Mouse (Mus musculus): Measurements from ENCODE around the gene Nedd9. TPM values are rescaled to one million over a fixed set of nuclear protein-coding genes. Genes with fewer than 3 reads are reported as not detected.
A peak's percentile ranks its signal among the peaks of the same experiment; 100 is the strongest.

Gene Nedd9
- total and polyA plus RNA-seq, 2 experiments from 2014 or later = 12.6 to 30.5 TPM

DNA sequence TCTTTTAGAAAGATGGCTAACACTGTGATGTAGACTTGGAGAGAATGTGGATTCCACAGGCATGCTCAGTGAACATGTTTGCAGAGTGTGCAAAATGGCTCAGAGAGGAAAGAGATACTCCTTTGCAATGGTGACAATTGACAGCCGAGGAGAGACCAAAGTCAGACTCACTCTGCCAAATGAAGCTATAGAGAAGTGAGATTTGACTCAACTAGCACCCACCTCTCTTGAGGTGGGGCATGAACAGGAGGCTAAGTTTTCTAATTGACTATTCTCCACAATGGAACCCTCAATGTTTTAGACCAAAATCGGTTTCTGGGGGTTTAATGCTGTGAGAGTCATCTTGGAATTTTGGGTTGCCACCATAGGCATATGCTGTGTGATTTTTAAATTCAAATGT, 17.8 kb upstream of the Nedd9 start:
- 81% methylated on average over 2 of the region's 2 CpGs for WGBS
- H3K27ac ChIP-seq (ENCODE audit: low read depth, low read length) = no peak overlapping the region
- no peak overlapping the region for H3K9ac ChIP-seq
- no peaks in the 10 kb centered on the region for H3K4me1 ChIP-seq (ENCODE audit: insufficient read depth)
- no peak for DNase-seq
- H3K27me3 ChIP-seq (ENCODE audit: insufficient read depth, low read length) = no peaks in the 10 kb centered on the region
- no peak overlapping the region for H3K4me3 ChIP-seq (ENCODE audit: low read depth, low read length)
- no peaks in the 10 kb centered on the region for H3K36me3 ChIP-seq (ENCODE audit: insufficient read depth)
- TF ChIP-seq CTCF (IDR thresholded peaks at IDR 0.05; ENCODE audit: low read depth) = no peak
- ATAC-seq = no peak
- no peaks in the 10 kb centered on the region for H3K9me3 ChIP-seq (ENCODE audit: low read length)
- no peak overlapping the region for H3K4me2 ChIP-seq (ENCODE audit: low read depth)

GRCm38 (mm10) chr13:41504448-41504847, 17.3 kb upstream of the Nedd9 start:
- H3K27ac ChIP-seq (ENCODE audit: low read depth, low read length) = no peak overlapping the region
- no peaks in the 10 kb centered on the region for H3K4me1 ChIP-seq (ENCODE audit: insufficient read depth)
- ATAC-seq = no peak
- no peaks in the 10 kb centered on the region for H3K9me3 ChIP-seq (ENCODE audit: low read length)
- H3K27me3 ChIP-seq (ENCODE audit: insufficient read depth, low read length) = no peaks in the 10 kb centered on the region
- no peak overlapping the region for H3K4me2 ChIP-seq (ENCODE audit: low read depth)
- H3K9ac ChIP-seq = no peak overlapping the region
- 87% methylated on average over 2 of the region's 2 CpGs for WGBS
- TF ChIP-seq CTCF (IDR thresholded peaks at IDR 0.05; ENCODE audit: low read depth) = no peak
- H3K36me3 ChIP-seq (ENCODE audit: insufficient read depth) = no peaks in the 10 kb centered on the region
- DNase-seq = no peak
- H3K4me3 ChIP-seq (ENCODE audit: low read depth, low read length) = no peak overlapping the region

- TF ChIP-seq CTCF (IDR thresholded peaks at IDR 0.05; ENCODE audit: low read depth) = no peak
- H3K27ac ChIP-seq (ENCODE audit: low read depth, low read length) = no peak overlapping the region
- no peaks in the 10 kb centered on the region for H3K9me3 ChIP-seq (ENCODE audit: low read length)
- H3K9ac ChIP-seq = no peak overlapping the region
- WGBS = 75% methylated on average over 2 of the region's 2 CpGs
- DNase-seq (no peak), ATAC-seq (no peak)
- H3K27me3 ChIP-seq (ENCODE audit: insufficient read depth, low read length) = no peaks in the 10 kb centered on the region
- no peak overlapping the region for H3K4me2 ChIP-seq (ENCODE audit: low read depth)
- H3K36me3 ChIP-seq (ENCODE audit: insufficient read depth) = no peaks in the 10 kb centered on the region
- H3K4me3 ChIP-seq (ENCODE audit: low read depth, low read length) = no peak overlapping the region
- no peaks in the 10 kb centered on the region for H3K4me1 ChIP-seq (ENCODE audit: insufficient read depth)
These were observed 15.7 kb upstream of the Nedd9 start for GRCm38 (mm10) chr13:41502917-41503301.

GRCm38 (mm10) chr13:41502136-41502916, 15.2 kb upstream of the Nedd9 start:
- no peak for DNase-seq
- Histone ChIP-seq H3K4me2 (ENCODE audit: low read depth) (no peak overlapping the region), H3K27ac (ENCODE audit: low read depth, low read length) (no peak overlapping the region), H3K4me1 (ENCODE audit: insufficient read depth) (no peaks in the 10 kb centered on the region), H3K9me3 (ENCODE audit: low read length) (no peaks in the 10 kb centered on the region), H3K9ac (no peak overlapping the region), H3K36me3 (ENCODE audit: insufficient read depth) (no peaks in the 10 kb centered on the region), H3K27me3 (ENCODE audit: insufficient read depth, low read length) (no peaks in the 10 kb centered on the region), H3K4me3 (ENCODE audit: low read depth, low read length) (no peak overlapping the region)
- peak; percentile 36; the same call in 1 of the 2 replicates for ATAC-seq
- WGBS = 43% methylated on average over 12 of the region's 12 CpGs
- no peak for TF ChIP-seq CTCF (IDR thresholded peaks at IDR 0.05; ENCODE audit: low read depth)

- H3K9ac ChIP-seq = no peak overlapping the region
- H3K27me3 ChIP-seq (ENCODE audit: insufficient read depth, low read length) = no peaks in the 10 kb centered on the region
- H3K4me1 ChIP-seq (ENCODE audit: insufficient read depth) = no peaks in the 10 kb centered on the region
- H3K4me3 ChIP-seq (ENCODE audit: low read depth, low read length) = no peak overlapping the region
- WGBS = 95% methylated on average over 3 of the region's 3 CpGs
- H3K27ac ChIP-seq (ENCODE audit: low read depth, low read length) = no peak overlapping the region
- DNase-seq = no peak
- no peak for ATAC-seq
- TF ChIP-seq CTCF (IDR thresholded peaks at IDR 0.05; ENCODE audit: low read depth) = no peak
- H3K36me3 ChIP-seq (ENCODE audit: insufficient read depth) = no peaks in the 10 kb centered on the region
- no peaks in the 10 kb centered on the region for H3K9me3 ChIP-seq (ENCODE audit: low read length)
- no peak overlapping the region for H3K4me2 ChIP-seq (ENCODE audit: low read depth)
These were observed 13.6 kb upstream of the Nedd9 start for GRCm38 (mm10) chr13:41500793-41501192.

DNA sequence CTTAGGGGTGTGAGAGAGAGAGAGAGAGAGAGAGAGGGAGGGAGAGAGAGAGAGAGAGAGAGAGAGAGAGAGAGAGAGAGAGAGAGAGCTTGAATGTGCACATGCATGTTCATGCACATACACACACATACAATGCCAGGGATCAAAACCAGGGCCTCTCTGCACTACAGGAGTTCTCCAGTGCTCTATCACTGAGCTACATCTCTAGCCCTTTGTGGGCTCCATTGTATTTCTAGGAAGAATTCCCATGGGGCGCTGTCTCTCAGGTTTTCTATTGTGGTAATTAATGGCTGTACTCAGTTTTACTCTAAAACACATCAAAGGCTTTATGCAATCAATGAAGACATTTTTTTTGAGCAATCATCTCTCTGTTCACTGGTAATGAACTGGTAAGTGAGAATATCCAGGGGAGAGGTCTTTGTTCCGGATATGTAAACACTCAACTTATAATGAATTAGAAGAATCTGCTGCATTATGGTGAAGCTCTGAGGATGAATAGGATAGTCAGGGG, 11.5 kb upstream of the Nedd9 start:
- H3K36me3 ChIP-seq (ENCODE audit: insufficient read depth) = no peaks in the 10 kb centered on the region
- no peaks in the 10 kb centered on the region for H3K4me1 ChIP-seq (ENCODE audit: insufficient read depth)
- ATAC-seq = no peak
- no peaks in the 10 kb centered on the region for H3K9me3 ChIP-seq (ENCODE audit: low read length)
- H3K4me2 ChIP-seq (ENCODE audit: low read depth) = no peak overlapping the region
- 41% methylated on average over 2 of the region's 2 CpGs for WGBS
- H3K9ac ChIP-seq = no peak overlapping the region
- H3K27me3 ChIP-seq (ENCODE audit: insufficient read depth, low read length) = no peaks in the 10 kb centered on the region
- H3K4me3 ChIP-seq (ENCODE audit: low read depth, low read length) = no peak overlapping the region
- DNase-seq = no peak
- TF ChIP-seq CTCF (IDR thresholded peaks at IDR 0.05; ENCODE audit: low read depth) = no peak
- H3K27ac ChIP-seq (ENCODE audit: low read depth, low read length) = no peak overlapping the region

DNA sequence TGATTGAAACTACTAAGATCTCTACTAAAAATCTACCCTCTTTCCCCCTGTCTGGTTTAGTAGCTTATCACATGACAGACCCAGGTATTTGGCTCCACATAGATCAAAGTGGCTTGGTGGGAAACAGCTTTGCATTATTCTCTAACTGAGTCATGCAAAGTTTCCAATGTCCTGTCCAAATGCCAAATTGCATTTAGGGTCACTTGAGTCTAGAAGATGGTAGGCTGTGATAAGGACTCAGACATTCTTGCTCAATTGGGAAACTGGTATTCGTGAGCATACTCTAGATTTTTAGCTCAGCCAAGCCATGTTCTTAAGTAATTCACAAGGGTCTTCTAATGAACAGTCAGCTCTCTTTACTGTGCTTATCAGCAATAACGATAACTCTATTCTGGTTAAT, 7.5 kb upstream of the Nedd9 start:
- WGBS = 90% methylated on average over 2 of the region's 2 CpGs
- H3K4me1 ChIP-seq (ENCODE audit: insufficient read depth) = no peaks in the 10 kb centered on the region
- no peak overlapping the region for H3K9ac ChIP-seq
- H3K27me3 ChIP-seq (ENCODE audit: insufficient read depth, low read length) = no peaks in the 10 kb centered on the region
- H3K36me3 ChIP-seq (ENCODE audit: insufficient read depth) = no peaks in the 10 kb centered on the region
- no peak for TF ChIP-seq CTCF (IDR thresholded peaks at IDR 0.05; ENCODE audit: low read depth)
- DNase-seq (no peak), ATAC-seq (no peak)
- H3K4me3 ChIP-seq (ENCODE audit: low read depth, low read length) = no peak overlapping the region
- H3K9me3 ChIP-seq (ENCODE audit: low read length) = no peaks in the 10 kb centered on the region
- H3K27ac ChIP-seq (ENCODE audit: low read depth, low read length) = no peak overlapping the region
- H3K4me2 ChIP-seq (ENCODE audit: low read depth) = no peak overlapping the region
